Mouse (Mus musculus) 3134 (cell line): Measurements from ENCODE around the gene Nop53.
A peak's percentile ranks its signal among the peaks of the same experiment; 100 is the strongest.
"Not testable (repeated sequence)": the region's sequence is repeated elsewhere in the genome, so short reads cannot be mapped to it uniquely, and the experiment has no call there.

Experiments
- DNase-seq: peaks from one replicate; pipeline ENCODE4 v3.0.0-alpha.2; 2011; ENCODE audit warnings: low spot score; ENCODE audit not compliant: insufficient read length; ENCODE audit errors: extremely low read depth

The Nop53 gene

DNA sequence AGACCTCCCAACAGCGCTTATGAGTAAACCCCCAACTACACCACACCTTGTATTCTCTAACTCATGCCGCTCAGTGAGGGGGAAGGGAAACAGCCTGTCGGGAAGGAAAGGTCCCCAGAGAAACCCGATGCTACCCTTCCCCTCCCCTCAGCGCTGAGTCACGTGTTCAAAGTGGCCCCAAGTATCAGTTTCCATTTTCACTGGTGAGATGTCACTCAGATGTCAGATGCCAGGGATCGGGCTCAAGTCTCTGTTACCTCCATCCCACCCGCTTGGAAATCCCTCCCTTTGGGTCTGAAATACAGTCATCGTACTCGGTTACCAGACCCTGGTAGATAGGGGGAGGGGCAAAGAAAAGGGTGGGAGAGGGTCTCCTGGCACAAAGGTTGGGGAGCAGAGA lies 24.1 kb downstream of the Nop53 start:
- no peak for DNase-seq

DNA sequence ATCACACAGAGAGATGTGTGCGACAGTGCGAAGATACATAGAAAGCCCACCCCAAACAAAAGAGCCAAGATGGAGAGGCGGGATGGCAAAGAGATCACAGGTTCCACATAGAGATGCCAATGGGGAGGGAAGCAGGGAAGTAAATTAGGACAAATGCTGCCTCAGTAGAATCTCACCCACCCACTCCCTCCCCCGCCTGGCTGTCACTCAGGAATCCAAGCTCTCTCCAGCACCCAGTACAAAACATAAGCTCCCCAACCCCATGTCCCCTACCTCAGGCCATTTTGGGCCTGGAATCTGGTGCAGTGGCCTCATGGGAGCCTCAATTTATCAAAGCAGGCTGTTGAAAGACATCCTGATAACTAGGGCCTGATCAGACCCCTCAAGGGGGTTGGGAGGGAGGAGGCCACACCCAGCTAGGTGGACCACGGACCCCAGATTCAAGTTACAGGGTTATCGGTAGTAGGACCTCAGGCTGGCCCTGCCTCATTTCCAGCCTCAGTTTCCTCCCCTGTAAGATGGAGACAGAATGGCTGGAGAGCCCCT lies 25.2 kb downstream of the Nop53 start:
- no peak for DNase-seq

DNA sequence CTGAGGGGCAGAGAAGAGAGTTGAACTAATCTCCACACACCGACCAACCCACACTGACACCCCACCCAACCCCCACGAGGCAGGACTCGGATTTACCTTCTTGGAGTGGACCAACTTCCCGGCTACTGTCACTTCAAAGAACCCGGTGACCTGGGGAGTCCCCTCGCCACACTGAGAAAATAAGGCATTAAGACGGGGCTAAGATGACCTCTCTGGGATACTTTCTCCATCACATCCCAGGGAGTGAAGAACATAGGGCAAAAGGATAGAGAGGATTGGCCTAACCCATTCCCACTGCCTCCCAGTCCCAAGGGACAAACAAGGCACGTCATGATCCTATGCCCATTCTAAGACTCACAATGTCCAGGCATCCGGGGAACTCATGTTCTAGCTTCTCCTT lies 25.9 kb downstream of the Nop53 start:
- no peak for DNase-seq

DNA sequence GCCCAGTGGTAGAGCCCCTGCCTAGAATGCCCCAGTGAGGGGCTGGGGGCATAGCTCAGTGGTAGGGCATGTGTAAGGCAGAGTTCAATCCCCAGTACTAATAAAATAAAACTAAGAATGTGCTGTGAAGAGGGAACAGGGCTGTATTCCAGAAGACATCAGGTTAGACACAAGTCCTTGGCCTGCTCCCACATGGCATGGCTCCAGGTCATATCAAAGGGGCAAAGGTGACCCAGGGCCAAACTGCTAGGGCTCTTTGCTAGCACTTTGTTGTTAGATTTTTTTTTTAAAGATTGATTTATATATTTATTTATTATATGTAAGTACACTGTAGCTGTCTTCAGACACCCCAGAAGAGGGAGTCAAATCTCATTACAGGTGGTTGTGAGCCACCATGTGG lies 27.5 kb downstream of the Nop53 start:
- DNase-seq = no peak

DNA sequence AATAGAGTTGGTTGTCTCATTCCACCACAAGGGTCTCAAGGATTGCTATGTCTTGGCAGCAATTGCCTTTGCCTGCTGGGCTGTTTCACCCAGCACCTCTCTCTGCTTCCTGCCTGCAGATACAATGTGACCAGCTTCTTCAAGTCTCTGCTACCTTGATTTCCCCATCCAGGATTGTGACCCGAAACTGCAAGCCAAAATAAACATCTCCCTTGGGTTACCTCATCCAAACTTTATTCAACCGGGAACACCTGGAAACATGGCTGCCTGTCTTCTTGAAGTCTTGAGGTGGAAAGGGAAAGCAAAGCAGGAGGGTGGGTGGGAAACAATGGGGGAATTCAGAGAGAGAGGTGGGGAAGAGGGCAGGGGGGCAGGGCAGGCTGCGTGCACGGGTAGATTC lies 28.9 kb downstream of the Nop53 start:
- no peak for DNase-seq

DNA sequence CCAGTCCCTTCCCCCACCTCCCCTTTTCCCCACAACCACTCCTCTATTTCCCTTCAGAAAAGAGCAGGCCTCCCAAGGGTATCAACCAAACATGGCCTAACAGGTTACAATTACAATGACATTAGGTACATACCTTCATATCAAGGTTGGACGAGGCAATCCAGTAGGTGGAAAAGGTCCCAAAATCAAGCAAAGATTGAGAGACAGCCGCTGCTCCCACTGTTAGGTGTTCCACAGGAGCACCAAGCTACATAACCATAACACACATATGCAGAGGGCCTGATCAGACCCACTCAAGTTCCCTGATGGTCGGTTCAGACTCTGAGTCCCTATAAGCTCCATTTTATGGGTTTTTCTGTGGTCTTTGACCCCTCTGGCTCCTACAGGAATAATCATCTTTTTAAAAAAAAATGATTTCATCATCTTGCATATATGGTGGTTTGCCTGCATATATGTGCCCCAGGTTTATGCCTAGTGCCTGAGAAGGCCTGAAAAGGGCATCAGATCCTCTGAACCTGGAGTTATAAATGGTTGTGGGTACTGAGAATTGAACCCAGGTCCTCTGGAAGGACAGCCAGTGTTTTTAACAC lies 29.6 kb downstream of the Nop53 start:
- DNase-seq = no peak

DNA sequence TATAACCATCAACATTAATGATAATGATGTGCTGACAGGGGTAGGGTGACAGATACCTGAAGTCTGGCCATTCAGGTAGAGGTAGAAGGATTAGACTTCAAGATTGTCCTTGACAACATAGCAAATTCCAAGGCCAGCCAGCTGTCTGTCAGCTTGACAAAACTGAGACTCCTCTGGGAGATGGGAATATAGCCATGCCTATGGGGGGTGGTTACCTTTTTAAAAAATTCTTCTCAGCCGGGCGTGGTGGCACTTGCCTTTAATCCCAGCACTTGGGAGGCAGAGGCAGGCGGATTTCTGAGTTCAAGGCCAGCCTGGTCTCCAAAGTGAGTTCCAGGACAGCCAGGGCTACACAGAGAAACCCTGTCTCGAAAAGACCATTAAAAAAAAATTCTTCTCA lies 30.2 kb downstream of the Nop53 start:
- not testable (repeated sequence) for DNase-seq

DNA sequence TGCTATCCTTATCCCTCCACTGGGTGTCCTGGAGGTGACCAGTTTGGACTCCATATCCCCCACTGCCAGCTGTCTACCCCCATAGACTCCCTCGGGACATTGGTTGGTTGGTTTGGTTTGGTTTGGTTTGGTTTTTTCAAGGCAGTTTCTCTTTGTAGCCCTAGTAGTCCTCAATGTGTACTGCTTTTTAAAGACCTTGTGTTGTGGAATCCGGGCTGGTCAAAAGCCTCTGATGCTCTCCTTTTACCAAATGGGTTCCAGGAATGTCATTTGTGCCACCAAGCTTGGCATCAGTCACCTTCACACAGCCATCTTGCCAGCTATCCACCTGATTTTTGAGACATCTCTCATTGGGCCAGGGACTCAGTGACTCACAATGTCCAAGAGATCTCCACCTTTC lies 31.1 kb downstream of the Nop53 start:
- DNase-seq = no peak

DNA sequence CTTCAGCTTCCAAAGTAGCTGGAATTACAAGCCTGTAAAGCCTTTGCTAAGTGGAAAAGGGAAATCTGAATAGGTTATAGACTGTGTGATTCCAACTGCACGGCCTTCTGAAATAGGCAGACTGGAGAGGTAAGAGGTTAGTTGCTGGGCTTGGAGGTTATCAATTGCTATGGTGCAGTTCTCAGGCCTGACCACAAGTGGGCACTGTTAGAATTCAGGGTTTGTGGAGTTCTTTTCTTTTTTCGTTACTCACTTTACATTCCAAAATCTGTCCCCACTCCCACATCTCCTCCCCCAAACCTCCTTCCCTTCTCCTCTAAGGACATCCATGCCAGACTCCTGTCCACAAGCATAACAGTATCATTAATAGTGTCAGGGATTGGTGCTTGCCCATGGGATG lies 31.6 kb downstream of the Nop53 start:
- no peak for DNase-seq

DNA sequence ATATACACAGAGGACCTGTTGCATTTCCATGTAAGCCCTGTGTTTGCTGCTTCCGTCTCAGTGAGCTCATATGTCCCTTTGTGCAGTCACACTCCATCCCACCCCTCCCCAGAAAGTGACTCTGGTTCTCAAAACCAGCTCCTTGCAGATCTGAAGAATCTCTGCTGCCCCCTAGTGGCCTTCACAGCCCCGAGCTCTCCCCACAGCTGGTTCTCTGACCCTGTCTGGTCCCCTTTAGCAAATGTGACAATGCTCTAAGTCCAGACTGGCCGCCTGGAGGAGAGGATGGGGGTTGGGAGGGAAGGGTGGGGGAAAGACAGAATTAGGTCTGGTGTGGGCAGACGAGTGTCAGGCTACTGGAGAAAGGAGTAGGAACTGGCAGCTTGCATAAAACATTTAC lies 33.7 kb downstream of the Nop53 start:
- peak; percentile 43 for DNase-seq

DNA sequence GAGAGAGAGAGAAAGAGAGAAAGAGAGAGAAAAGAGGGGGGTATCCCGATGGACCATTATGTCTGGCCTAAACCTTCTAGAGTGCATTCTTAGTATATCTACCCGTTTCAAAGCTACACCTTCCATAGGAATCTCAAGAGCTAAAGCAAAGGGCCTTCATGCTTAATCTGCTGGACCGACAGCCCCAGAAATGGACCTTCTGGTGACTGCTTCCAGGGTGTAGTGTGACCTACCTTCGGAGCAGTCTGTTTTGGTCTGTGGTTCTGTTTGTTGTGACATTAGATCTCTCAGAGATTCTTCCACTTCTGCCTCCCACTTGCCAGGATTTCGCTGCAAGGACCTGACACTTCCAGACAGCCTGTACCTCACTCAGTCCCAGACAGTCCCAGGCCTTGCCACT lies 35.4 kb downstream of the Nop53 start:
- DNase-seq = no peak

DNA sequence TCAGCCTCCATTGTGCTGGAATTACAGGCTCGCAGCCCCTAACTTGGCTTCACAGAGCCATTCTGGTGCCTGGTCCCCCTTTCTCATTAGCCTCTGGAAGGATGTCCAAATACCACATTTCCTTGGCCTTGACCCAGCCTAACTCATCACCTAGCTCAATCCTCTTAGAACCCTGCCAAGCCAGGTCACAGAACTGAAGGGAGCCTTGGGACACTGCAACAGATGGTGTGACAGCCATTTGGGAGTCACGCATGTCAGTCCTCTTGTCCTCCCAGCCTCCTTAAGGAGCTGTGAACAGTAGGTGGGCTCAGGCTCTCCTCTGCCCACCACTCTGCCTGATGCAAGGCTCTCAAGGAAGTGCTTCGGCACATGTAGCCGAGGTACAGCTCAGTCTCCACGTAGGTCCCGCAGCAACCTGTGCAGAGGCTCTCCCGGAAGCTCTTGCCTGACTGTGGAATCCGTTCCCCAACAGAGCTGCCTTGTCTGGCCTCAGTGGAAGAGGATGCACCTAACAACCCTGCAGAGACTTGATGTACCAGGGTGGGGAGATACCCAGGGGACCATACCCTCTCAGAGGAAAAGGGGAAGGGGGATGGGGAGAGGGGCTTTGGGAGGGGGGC lies 37.8 kb downstream of the Nop53 start:
- DNase-seq = no peak

DNA sequence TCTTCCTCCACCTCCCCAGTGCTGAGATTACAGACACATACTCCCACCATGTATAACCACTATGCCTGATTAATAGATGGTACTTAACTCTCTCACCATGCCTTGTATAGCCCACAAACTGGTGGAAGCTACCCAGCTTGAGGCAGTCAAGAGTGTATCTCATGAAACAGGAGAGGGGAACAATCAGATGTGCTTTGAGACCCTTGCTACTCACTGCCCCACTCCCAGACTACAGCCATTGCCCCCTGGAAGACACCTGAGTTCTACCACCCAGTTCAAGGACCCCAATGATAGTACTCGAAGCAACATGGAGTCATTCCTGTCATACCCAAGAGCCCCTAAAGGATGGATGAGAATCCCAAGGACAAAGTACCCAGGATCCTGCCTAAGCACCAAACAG lies 39.3 kb downstream of the Nop53 start:
- DNase-seq = no peak

DNA sequence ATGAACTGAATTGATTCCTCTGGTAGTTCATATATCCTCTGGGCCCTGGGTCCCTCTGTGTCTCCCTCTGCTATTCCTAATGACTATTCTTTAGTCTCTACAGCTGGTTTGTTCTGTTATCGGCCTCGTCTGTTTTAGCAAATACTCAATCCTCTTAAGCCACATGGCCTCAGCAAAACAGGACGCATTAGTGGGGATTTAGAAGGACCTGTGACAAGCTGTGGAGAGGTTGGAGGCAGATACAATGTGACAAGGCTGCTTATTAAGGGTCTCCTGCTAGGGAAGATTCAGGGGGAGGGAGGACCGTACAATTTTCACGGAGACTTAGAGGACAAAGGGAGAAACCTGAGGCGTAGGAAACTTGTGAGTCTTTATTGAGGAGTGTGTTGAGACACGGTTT lies 40.0 kb downstream of the Nop53 start:
- no peak for DNase-seq

DNA sequence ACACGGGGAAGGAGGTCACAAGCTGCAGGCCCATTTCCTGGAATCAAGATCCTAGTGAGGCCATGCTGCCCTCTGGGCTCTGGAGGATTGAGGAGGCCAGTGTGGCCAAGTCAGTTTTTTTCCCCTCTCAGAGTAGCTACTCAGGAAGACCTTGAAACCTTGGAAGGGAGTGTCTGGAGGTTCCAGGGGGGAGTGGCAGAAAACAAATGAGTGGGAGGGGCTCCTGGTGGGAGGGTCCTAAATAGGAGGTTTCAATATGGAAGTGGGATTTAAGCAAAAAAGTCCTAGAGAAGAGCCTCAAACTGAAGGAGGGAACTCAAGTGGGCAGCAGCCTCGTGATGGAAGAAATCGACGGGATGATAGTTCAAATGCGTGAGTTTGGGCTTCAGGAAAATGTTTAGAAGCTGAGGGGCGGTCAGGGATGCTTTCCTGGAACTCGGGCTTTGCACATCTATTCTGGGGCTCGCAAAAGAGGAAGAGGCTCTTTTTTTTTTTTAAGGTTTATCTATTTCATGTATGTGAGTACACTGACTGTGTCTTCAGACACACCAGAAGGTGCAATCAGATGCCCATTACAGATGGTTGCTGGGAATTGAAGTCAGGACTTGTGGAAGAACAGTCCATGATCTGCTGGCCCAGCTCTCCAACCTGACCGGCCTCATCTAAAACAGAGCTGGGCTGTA lies 44.4 kb downstream of the Nop53 start:
- no peak for DNase-seq

DNA sequence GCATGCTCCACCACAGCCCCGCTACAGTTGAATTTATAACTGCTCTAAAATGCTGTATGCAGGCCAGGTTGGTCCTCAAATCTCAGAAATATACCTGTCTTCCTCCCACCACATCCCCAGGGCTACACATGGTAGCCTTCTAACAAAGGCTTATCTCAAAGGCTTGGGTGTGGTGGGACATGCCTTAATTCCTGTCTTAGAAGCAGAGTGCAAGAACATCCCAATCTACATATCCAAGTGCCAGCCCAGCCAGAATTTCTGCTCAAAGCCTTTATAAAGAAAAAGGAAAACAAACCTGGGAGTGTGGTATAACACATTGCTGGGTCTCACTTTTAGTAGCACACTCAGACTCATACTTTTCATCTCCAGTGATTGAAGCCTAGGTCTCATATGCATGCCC lies 51.6 kb downstream of the Nop53 start:
- no peak for DNase-seq
